Mouse (Mus musculus) ovary, postnatal 14 days (tissue): ENCODE data around the gene Cdh12.

ENCODE experiments used
- DNase-seq: peaks from one replicate; pipeline ENCODE4 v3.0.0; 2022; ENCODE audit warnings: low spot score

The Cdh12 gene

GRCm38 (mm10) chr15:20711859-20712258 lies 262.8 kb downstream of the Cdh12 start:
- DNase-seq, result no peak

GRCm38 (mm10) chr15:20772289-20772688 lies 323.2 kb downstream of the Cdh12 start:
- no peak for DNase-seq

- DNase-seq, result no peak
Measured at GRCm38 (mm10) chr15:20773423-20773822, 324.4 kb downstream of the Cdh12 start.

- DNase-seq, result no peak
Measured at GRCm38 (mm10) chr15:20796999-20797398, 347.9 kb downstream of the Cdh12 start.

DNA sequence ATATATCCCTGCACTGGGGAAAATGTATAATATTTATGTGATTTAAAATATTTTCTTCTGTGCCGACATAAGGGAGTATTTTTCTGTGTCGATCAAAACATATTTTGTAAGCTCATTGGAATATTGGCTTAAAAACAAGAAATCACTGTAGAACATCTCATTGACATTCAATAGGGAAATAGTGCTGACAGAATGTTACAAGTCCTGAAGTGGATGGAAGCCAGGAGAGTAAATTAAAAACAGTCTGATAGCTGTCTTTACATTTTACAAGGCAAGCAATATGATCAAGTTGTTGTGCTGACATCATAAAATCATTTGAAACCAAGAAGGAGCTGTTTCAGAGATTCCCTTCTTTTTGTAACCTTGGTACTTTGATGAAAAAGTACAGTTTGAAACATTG lies 349.5 kb downstream of the Cdh12 start:
- no peak for DNase-seq

DNA sequence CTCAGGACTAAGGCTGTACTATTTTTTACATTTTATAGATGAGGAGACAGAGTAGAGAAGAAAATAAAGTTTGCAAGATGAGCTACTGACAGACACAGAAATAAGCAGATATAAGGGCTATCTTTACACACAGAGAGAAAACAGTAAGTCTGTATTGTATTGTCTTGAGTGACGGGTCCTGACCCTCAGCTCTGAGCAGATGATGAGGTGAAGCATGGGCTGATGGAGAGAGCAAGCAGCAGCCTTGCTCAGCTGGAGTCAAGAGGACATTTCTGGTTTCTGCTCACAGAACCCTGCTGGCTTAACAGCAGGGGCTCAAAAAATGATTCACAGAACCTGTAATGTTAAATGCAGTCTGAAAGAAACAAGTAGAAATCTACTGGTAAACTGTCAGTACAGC lies 386.8 kb downstream of the Cdh12 start:
- DNase-seq, result no peak

GRCm38 (mm10) chr15:20836991-20837390 lies 387.9 kb downstream of the Cdh12 start:
- DNase-seq, result no peak

- DNase-seq, result no peak
Measured at GRCm38 (mm10) chr15:20841479-20841878, 392.4 kb downstream of the Cdh12 start.

- DNase-seq, result no peak
Measured at GRCm38 (mm10) chr15:20863076-20863475, 414.0 kb downstream of the Cdh12 start.

DNA sequence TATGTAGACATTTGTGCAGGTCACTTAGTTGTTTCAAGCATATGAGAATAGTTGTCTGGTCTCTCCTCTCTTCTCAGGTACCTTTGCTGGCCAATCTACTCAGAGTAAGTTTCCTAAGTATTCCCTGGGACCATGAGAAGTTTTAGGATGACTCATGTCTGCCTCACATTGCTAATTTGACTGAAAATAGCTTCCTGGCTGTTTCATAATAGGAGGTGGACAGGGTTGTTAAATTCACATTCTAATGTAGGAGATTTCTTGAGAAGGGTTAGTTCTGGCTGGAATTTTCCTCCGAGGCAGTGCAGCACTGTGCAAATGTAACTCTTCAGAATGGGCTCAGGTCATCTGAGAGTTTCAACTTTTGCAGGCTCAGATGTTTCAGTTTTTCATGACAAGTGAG lies 423.5 kb downstream of the Cdh12 start:
- no peak for DNase-seq

GRCm38 (mm10) chr15:20876993-20877392 lies 427.9 kb downstream of the Cdh12 start:
- DNase-seq, result no peak

DNA sequence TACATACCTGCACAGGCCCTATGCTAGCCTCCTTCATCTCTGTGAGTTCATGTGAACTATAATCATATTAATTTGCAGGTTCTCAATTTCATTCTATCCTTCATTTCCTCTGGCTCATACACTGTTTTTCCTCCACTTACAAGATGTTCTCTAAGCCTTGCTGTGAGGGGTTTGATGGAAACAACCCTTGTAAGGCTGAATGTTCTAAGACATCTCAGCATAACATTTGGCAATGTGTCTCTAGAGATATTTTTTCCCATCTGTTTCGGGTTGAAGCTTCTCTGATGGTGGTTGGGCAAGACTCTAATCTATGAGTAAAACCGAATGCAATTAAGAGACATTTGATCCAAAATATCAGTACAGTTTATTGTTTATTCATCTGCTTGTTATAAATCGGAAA lies 444.4 kb downstream of the Cdh12 start:
- no peak for DNase-seq

DNA sequence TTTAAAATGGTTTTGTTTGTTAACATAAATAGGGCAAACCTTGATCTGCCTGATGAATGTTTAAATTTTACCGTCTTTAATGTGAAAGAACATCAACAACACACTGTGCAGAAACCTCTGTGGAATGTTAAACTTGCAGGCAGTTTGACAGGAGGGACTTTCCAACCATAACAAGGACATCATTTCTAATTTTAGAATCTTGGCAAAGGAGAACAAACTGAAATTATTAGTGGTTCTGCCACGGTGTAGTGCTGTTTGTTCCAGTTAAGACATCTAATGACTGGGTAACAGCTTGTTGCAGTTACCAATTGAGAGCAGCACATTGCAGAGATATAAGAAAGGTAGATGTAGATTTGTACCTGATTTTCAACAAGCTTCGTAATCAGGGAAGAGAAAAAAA lies 453.5 kb downstream of the Cdh12 start:
- DNase-seq, result no peak

- no peak for DNase-seq
Measured at GRCm38 (mm10) chr15:20928221-20928620, 479.2 kb downstream of the Cdh12 start.

- no peak for DNase-seq
Measured at GRCm38 (mm10) chr15:20944000-20944399, 494.9 kb downstream of the Cdh12 start.

GRCm38 (mm10) chr15:20967463-20967862 lies 518.4 kb downstream of the Cdh12 start:
- DNase-seq, result no peak

GRCm38 (mm10) chr15:20971041-20971440 lies 522.0 kb downstream of the Cdh12 start:
- no peak for DNase-seq

DNA sequence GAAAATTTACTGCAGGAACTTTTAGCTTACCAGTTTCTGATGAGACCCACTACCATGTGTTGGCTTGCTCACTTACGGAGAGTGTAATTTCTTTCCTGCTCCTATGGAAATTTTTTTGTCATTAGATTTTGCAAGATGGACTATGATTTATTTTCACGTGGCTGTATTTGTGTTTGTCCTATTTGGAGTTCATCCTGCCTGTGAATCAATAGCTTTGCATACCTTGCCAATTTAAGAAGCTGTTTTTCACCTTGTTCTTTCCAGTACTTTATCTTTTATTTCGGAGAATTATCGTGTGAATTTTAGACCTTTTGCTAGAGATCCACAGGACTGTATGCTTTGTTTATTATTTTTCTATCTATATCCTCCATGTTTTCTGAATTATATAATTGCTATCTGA lies 551.5 kb downstream of the Cdh12 start:
- DNase-seq, result no peak

GRCm38 (mm10) chr15:21007931-21008330 lies 558.9 kb downstream of the Cdh12 start:
- no peak for DNase-seq

GRCm38 (mm10) chr15:21008487-21008886 lies 559.4 kb downstream of the Cdh12 start:
- no peak for DNase-seq

DNA sequence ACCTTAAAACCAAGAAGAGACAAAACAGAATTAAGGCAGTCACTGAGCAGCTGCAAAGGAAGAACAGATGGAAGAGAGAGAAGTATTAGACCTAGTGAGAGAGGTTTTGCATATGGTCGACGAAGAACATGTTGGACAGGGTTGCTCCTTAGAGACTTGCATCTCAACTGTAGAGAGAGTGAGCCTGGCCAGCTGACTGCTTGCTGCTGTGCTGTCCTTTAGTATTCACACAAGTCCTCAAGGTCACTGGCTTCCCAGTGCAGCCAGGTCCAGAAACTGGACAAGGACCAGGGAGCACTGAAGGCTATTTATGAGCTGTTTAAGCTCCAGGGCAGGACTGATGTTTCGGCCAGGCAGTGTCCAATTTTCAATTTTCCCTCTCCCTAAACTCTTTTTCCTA lies 559.9 kb downstream of the Cdh12 start:
- no peak for DNase-seq

DNA sequence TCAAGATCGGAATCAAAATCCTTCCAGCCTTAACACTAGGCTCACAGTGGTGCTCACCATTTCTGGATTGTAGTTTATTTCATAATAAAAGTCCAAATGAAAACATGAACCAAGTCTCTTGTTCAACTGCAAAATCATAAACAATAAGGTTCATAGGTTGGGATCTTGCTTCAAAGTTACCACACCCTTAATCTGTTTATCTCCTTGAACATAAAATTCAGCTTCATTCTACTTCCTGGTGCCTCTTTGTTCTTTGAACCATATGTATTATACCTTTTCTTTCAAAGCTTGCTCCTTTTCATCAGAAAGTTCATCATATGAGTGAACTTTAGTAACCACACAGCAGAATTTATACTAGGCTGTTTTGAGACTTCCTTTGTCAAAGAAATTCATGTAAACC lies 614.6 kb downstream of the Cdh12 start:
- DNase-seq, result no peak

DNA sequence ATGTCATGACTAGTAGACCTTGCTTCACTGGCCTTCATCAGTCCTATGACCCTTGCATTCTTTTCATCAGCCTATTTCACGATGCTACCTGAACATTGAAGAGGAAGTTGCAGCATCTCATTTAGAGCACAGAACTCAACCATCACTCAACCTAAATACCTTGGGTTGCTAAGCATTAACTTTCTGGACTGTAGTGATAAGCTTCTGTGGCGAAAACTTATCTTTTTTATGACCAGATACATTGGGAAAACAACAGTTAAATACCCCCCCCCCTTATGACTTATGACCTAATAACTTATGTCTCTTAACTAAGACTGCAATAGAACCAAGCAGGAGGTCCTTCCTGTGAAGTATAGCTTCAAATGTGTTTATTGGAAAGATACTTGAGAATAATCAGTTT lies 620.2 kb downstream of the Cdh12 start:
- DNase-seq, result no peak

DNA sequence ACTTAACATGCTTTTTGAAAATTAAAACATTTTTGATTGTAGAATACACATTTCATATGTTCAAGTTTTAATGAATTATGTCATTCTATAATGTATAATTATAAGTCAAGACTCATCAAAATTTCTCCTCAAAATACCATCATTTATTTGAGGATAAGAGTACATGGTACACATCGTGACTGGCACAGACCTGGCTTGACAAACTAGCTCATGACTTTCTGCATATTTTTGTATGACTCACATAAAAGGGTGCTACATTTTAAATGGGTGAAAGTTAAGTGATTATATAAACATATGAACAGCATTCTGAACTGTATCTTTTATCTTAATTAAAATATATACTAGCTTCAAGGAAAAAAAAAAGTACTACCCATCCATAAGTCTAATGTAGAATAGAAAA lies 643.8 kb downstream of the Cdh12 start:
- no peak for DNase-seq
